Mouse (Mus musculus) natural killer cell, adult 2 months (primary cell): ENCODE data around the gene Adck1.

ENCODE experiments used
- DNase-seq, 2 experiments: peaks; one replicate each; pipeline ENCODE4 v3.0.0; 2022; ENCODE audit warnings: low spot score in 2 of 2

Gene Adck1

DNA sequence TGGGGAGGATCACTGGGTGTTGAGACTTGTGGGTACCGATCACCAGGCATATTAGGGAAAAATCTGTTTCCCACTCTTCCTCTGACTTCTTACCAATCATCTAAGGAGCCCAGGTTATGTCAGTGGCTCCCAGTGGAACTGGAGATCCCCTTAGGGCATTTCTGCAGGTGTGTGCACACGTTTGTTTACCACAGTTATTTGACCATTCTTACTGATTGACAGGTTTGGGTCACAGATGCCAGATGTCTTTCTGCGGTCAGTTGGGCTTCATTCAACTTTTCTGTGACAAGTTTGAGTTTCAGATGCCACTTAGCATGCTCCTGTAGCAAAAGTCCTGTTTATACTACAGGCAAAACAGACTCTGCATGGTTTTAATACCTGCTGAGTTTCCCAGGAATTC lies 112.5 kb downstream of the Adck1 start:
- DNase-seq, result no peak

DNA sequence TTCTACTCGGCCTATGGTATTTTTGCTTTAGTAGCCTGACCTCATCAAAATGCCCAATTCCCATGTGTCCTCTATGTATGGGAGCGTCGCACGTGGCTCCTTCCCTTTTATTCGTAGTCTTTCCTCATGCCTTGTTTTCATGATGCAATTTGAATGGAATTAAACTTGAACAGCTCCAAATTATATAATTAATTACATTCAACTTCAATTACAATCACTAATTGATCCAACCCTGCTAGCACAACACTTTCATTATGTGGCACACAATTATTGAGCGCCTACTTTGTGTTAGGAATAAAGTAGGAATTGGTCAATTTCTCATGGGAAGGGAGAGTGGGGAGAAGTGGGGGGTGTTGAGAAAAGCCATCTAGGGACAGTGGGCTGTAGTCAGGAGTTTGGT lies 113.4 kb downstream of the Adck1 start:
- no peak for DNase-seq

DNA sequence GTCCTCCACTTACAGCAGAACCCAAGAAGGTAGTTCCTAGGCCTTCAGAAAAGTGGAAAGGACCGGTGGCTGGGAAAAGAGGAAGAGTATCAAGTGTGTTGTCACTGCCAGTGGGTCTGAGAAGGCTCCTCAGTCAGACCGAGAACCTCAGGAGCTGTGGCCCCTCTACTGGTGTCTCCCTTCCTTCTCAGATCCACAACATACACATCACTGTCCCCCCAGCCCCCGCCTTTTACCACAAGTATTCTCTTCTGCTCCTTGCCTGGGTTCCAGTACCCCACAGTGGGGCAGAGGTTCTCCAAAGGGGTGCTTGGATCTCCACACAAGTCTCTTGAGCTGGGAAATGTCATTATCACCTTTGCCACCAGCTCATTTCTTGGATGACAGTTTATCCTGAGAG lies 115.5 kb downstream of the Adck1 start:
- no peak for DNase-seq

DNA sequence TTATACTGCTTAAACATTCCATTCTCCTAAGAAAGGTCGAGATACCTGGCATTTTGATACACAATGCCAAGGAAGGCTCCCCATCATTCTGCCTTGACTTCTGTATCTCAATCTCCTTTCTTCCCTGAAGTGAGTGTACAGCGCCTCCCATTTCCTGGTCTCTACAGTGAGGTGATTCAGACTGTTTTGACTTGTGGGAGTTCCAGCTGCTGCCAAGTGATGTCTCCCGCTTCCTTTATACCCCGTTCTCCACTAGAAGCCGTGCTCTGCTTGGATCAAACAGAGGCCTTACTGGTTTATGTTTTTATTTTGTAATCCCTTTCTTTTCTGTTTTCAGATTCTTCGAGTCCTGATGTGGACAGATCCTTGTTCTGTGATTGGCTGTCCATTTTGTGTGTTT lies 116.3 kb downstream of the Adck1 start:
- DNase-seq, result no peak

DNA sequence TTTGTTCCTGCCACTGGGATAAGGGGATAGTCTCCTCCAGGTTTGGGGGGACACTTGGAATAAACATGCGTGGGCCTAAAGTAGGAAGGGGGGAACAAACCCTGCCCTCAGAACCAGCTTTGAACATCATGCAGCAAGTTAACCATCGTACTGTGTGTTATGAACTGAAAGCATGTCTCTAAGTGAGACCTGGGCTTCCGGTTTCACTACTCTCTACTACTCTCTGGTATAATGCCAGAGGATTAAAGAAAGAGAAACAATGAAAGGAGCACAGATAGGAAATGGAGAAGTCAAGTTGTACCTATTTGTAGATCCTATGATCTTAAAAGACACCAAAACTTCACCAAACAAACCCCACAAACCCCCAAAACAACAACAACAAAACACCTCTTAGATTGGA lies 121.3 kb downstream of the Adck1 start:
- no peak for DNase-seq

DNA sequence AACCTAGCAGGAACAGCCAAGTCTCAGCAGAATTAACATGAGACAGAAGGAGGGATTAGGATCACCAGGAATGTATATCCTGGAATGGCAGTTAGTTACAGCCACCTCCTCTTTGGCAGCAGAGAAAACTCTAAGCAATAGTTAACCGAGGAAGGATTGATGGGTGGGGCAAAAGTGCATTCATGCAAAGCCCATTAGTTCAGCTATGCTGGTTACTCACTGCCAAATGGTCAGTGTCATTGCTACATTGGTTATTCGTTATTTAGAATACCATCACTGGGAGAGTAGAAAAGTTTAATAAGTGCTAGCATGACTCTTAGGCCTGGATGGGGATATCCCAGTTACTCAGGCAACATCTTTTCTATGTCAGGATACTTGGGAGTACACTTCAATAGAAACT lies 130.5 kb downstream of the Adck1 start:
- DNase-seq, result no peak
